Mouse (Mus musculus) limb, embryonic 14.5 days (tissue): ENCODE measurements around the gene Teddm3. TPM values are rescaled to one million over a fixed set of nuclear protein-coding genes. Genes with fewer than 3 reads are reported as not detected.
"Not testable (repeated sequence)": the region's sequence is repeated elsewhere in the genome, so short reads cannot be mapped to it uniquely, and the experiment has no call there.

Experiments used
- ATAC-seq: fragments of 200-750 bp; cut with Nextera tagmentation; 2 replicates; pipeline ENCODE4 v1.8.0; 2017; ENCODE audit warnings: low read depth, moderate number of reproducible peaks, moderate TSS enrichment; ENCODE audit not compliant: low FRiP score
- DNase-seq: peaks from one replicate; pipeline ENCODE4 v3.0.0-alpha.2; 2015; ENCODE audit warnings: low spot score
- H3K27ac ChIP-seq: fragments of 300-500 bp; sonication (generic); replicated peaks from 2 replicates; pipeline ENCODE4 v1.5.1; 2014; ENCODE audit warnings: low read depth, mild to moderate bottlenecking, low read length, moderate library complexity, mixed read lengths
- H3K27me3 ChIP-seq: fragments of 300-500 bp; sonication (generic); 2 replicates; pipeline ENCODE4 v1.6.1; 2014; ENCODE audit warnings: low read length, mixed read lengths; ENCODE audit not compliant: control insufficient read depth, insufficient read depth
- H3K36me3 ChIP-seq: fragments of 300-500 bp; sonication (generic); 2 replicates; pipeline ENCODE4 v1.6.1; 2014; ENCODE audit warnings: mild to moderate bottlenecking, low read length, moderate library complexity, mixed read lengths; ENCODE audit not compliant: control insufficient read depth, insufficient read depth
- H3K4me1 ChIP-seq: fragments of 300-500 bp; sonication (generic); 2 replicates; pipeline ENCODE4 v1.6.1; 2014; ENCODE audit warnings: antibody characterized with exemption, low read length, mixed read lengths; ENCODE audit not compliant: control insufficient read depth, insufficient read depth
- H3K4me2 ChIP-seq: fragments of 300-500 bp; sonication (generic); replicated peaks from 2 replicates; pipeline ENCODE4 v1.6.1; 2014; ENCODE audit warnings: low read depth, mild to moderate bottlenecking, low read length, moderate library complexity; ENCODE audit not compliant: severe bottlenecking
- H3K4me3 ChIP-seq: fragments of 300-500 bp; sonication (generic); replicated peaks from 2 replicates; pipeline ENCODE4 v1.5.1; 2014; ENCODE audit warnings: low read length
- H3K9ac ChIP-seq: fragments of 300-500 bp; sonication (generic); 2 replicates; pipeline ENCODE4 v1.6.1; 2014; ENCODE audit warnings: mild to moderate bottlenecking, low read depth, low read length, moderate library complexity; ENCODE audit not compliant: severe bottlenecking
- H3K9me3 ChIP-seq: fragments of 300-500 bp; sonication (generic); 2 replicates; pipeline ENCODE4 v1.6.1; 2016; ENCODE audit warnings: low read length; ENCODE audit not compliant: control insufficient read depth
- POLR2A ChIP-seq: fragments of 200-500 bp; IDR thresholded peaks from 2 replicates; pipeline ENCODE4 v1.8.0; 2012; ENCODE audit warnings: inconsistent platforms, mild to moderate bottlenecking, moderate library complexity, borderline replicate concordance; ENCODE audit not compliant: insufficient read depth, insufficient read length; ENCODE audit errors: extremely low read depth
- WGBS: fragments of 180-500 bp; shearing (Covaris S2); extraction: QIAGEN DNeasy Blood & Tissue Kit; methylation state at CpG from one replicate; pipeline ENCODE4 v1.1.7; 2014; 5-methylcytosine and 5-hydroxymethylcytosine counted together
- polyA plus RNA-seq, 2 experiments: library from polyadenylated mRNA; depleted of rRNA in 1 of 2; stranded (reverse) in 1 of 2; unstranded in 1 of 2; fragments of >200 nt; fragmentation: Nextera tagmentation in 1 of 2; extraction: Ambion mirVana in 1 of 2; gene quantifications; 2 replicates each; pipeline versions ENCODE4 v1.2.1 to v1.2.3; 2012 to 2014

Teddm3 gene
- polyA plus RNA-seq, 2 experiments, result 0.28 to 2.1 TPM

- ATAC-seq, result no peak
- no peak overlapping the region for H3K4me3 ChIP-seq
- H3K36me3 ChIP-seq, result no peaks in the 10 kb centered on the region
- H3K4me1 ChIP-seq, result no peaks in the 10 kb centered on the region
- H3K9ac ChIP-seq, result no peak overlapping the region
- no peak for DNase-seq
- no peak for TF ChIP-seq POLR2A
- H3K27ac ChIP-seq, result no peak overlapping the region
- H3K27me3 ChIP-seq, result no peaks in the 10 kb centered on the region
- WGBS, result 7% methylated on average over 1 of the region's 1 CpGs
- H3K4me2 ChIP-seq, result no peak overlapping the region
- peaks cover 7% of the 10 kb centered on the region; the same call in 1 of the 2 replicates for H3K9me3 ChIP-seq
These were observed 17.3 kb downstream of the Teddm3 start for GRCm38 (mm10) chr16:21136312-21137083.

- H3K4me3 ChIP-seq, H3K4me2 ChIP-seq, H3K27me3 ChIP-seq, H3K9ac ChIP-seq, H3K4me1 ChIP-seq, H3K36me3 ChIP-seq, ATAC-seq, DNase-seq, H3K9me3 ChIP-seq, H3K27ac ChIP-seq: not testable (repeated sequence)
- 82% methylated on average over 3 of the region's 3 CpGs for WGBS
These were observed 26.1 kb downstream of the Teddm3 start for GRCm38 (mm10) chr16:21127666-21128065.

- H3K4me1 ChIP-seq, H3K27ac ChIP-seq, H3K9ac ChIP-seq, ATAC-seq, H3K27me3 ChIP-seq, H3K4me2 ChIP-seq, H3K36me3 ChIP-seq, DNase-seq, H3K4me3 ChIP-seq, H3K9me3 ChIP-seq: not testable (repeated sequence)
- whole genome bisulfite sequencing, result 70% methylated on average over 2 of the region's 2 CpGs
These were observed 31.0 kb downstream of the Teddm3 start for GRCm38 (mm10) chr16:21122776-21123175.

- H3K27ac ChIP-seq, result no peak overlapping the region
- no peaks in the 10 kb centered on the region for H3K4me1 ChIP-seq
- TF ChIP-seq POLR2A, result no peak
- H3K9ac ChIP-seq, result no peak overlapping the region
- H3K36me3 ChIP-seq, result no peaks in the 10 kb centered on the region
- ATAC-seq (no peak), DNase-seq (no peak)
- no peaks in the 10 kb centered on the region for H3K27me3 ChIP-seq
- WGBS, result 50% methylated on average over 5 of the region's 5 CpGs
- H3K4me3 ChIP-seq, result no peak overlapping the region
- H3K9me3 ChIP-seq, result no peaks in the 10 kb centered on the region
- no peak overlapping the region for H3K4me2 ChIP-seq
These were observed 37.7 kb downstream of the Teddm3 start for GRCm38 (mm10) chr16:21116078-21116477.

GRCm38 (mm10) chr16:21109473-21109872 is 44.3 kb downstream of the Teddm3 start:
- H3K9ac ChIP-seq, result no peak overlapping the region
- no peak overlapping the region for H3K27ac ChIP-seq
- no peaks in the 10 kb centered on the region for H3K4me1 ChIP-seq
- ATAC-seq (no peak), DNase-seq (no peak)
- no peaks in the 10 kb centered on the region for H3K27me3 ChIP-seq
- H3K36me3 ChIP-seq, result no peaks in the 10 kb centered on the region
- WGBS, result 54% methylated on average over 1 of the region's 1 CpGs
- H3K9me3 ChIP-seq, result no peaks in the 10 kb centered on the region
- no peak for TF ChIP-seq POLR2A
- H3K4me3 ChIP-seq, result no peak overlapping the region
- no peak overlapping the region for H3K4me2 ChIP-seq

Other genes starting within 250 kb of the Teddm3 start
- gene Ephb3, start 50.8 kb upstream of the Teddm3 start, polyA plus RNA-seq (2012; rRNA removed), result 70.9 and 96.8 TPM in 2 replicates
- gene Ephb3, start 50.8 kb upstream of the Teddm3 start, polyA plus RNA-seq (2014; fragmentation: Nextera tagmentation; extraction: Ambion mirVana), result 37.0 and 42.1 TPM in 2 replicates